Mouse (Mus musculus) intestine, embryonic 14.5 days (tissue): ENCODE measurements around the gene Hck. TPM values are rescaled to one million over a fixed set of nuclear protein-coding genes. Genes with fewer than 3 reads are reported as not detected.

ENCODE experiments used
- ATAC-seq: fragments of 200-750 bp; cut with Nextera tagmentation; replicated peaks from 2 replicates; pipeline ENCODE4 v1.8.0; 2017; ENCODE audit warnings: low read depth, moderate number of reproducible peaks, moderate TSS enrichment, moderate library complexity; ENCODE audit not compliant: low FRiP score, low TSS enrichment
- DNase-seq: peaks from one replicate; pipeline ENCODE4 v3.0.0-alpha.2; 2018; ENCODE audit warnings: low spot score
- H3K27ac ChIP-seq: fragments of 300-500 bp; sonication (generic); 2 replicates; pipeline ENCODE4 v1.5.1; 2014; ENCODE audit warnings: low read depth, mild to moderate bottlenecking, control low read depth
- H3K27me3 ChIP-seq: fragments of 300-500 bp; sonication (generic); replicated peaks from 2 replicates; pipeline ENCODE4 v1.6.1; 2014; ENCODE audit warnings: low read length, control low read depth; ENCODE audit not compliant: control insufficient read depth, insufficient read depth
- H3K36me3 ChIP-seq: fragments of 300-500 bp; sonication (generic); 2 replicates; pipeline ENCODE4 v1.6.1; 2014; ENCODE audit warnings: low read length, control low read depth; ENCODE audit not compliant: control insufficient read depth, insufficient read depth
- H3K4me1 ChIP-seq: fragments of 300-500 bp; sonication (generic); replicated peaks from 2 replicates; pipeline ENCODE4 v1.6.1; 2014; ENCODE audit warnings: low read length, control low read depth, mixed read lengths; ENCODE audit not compliant: control insufficient read depth, insufficient read depth
- H3K4me2 ChIP-seq: fragments of 300-500 bp; sonication (generic); 2 replicates; pipeline ENCODE4 v1.6.1; 2014; ENCODE audit warnings: low read length
- H3K4me3 ChIP-seq: fragments of 300-500 bp; sonication (generic); 2 replicates; pipeline ENCODE4 v1.5.1; 2014; ENCODE audit warnings: low read depth, low read length, control low read depth, mixed read lengths
- H3K9ac ChIP-seq: fragments of 300-500 bp; sonication (generic); 2 replicates; pipeline ENCODE4 v1.6.1; 2014; ENCODE audit warnings: mild to moderate bottlenecking, low read length
- H3K9me3 ChIP-seq: fragments of 300-500 bp; sonication (generic); 2 replicates; pipeline ENCODE4 v1.6.1; 2016; ENCODE audit warnings: low read length, control low read depth; ENCODE audit not compliant: control insufficient read depth
- WGBS: fragments of 180-500 bp; shearing (Covaris S2); extraction: QIAGEN DNeasy Blood & Tissue Kit; methylation state at CpG from one replicate; pipeline ENCODE4 v1.1.7; 2014; 5-methylcytosine and 5-hydroxymethylcytosine counted together
- polyA plus RNA-seq: library from polyadenylated mRNA; unstranded; fragments of >200 nt; fragmentation: Nextera tagmentation; extraction: Ambion mirVana; gene quantifications from 2 replicates; pipeline ENCODE4 v1.2.1, GENCODE M21; 2014

Hck gene
- polyA plus RNA-seq, 1 experiment from 2014 or later, result 4.5 TPM

GRCm38 (mm10) chr2:153071491-153072184, 36.6 kb upstream of the Hck start:
- WGBS, result 8% methylated on average over 58 of the region's 67 CpGs
- ATAC-seq, result no peak
- peak overlapping the region; percentile 21 for H3K4me3 ChIP-seq

GRCm38 (mm10) chr2:153074651-153075050, 33.6 kb upstream of the Hck start:
- DNase-seq, result no peak
- Histone ChIP-seq H3K4me2 (no peak overlapping the region), H3K4me3 (no peak overlapping the region), H3K4me1 (0 out of 2 replicates have a peak, but pooled peaks cover 3% of the 10 kb centered on the region), H3K36me3 (no peaks in the 10 kb centered on the region), H3K9me3 (no peaks in the 10 kb centered on the region), H3K27ac (no peak overlapping the region), H3K27me3 (peaks cover 47% of the 10 kb centered on the region), H3K9ac (no peak overlapping the region)
- 78% methylated on average over 10 of the region's 10 CpGs for WGBS
- no peak for ATAC-seq

More at GRCm38 (mm10) chr2:153071491-153072184, 36.6 kb upstream of the Hck start:
- no peaks in the 10 kb centered on the region for H3K36me3 ChIP-seq
- H3K9ac ChIP-seq, result peak overlapping the region; percentile 13; the same call in 1 of the 2 replicates
- DNase-seq, result no peak
- no peaks in the 10 kb centered on the region for H3K9me3 ChIP-seq
- H3K4me1 ChIP-seq, result 0 out of 2 replicates have a peak, but pooled peaks cover 3% of the 10 kb centered on the region
- peaks cover 68% of the 10 kb centered on the region for H3K27me3 ChIP-seq
- H3K27ac ChIP-seq, result no peak overlapping the region
- H3K4me2 ChIP-seq, result peak overlapping the region; percentile 46

GRCm38 (mm10) chr2:153075961-153076360, 32.3 kb upstream of the Hck start:
- Histone ChIP-seq H3K4me2 (no peak overlapping the region), H3K4me3 (no peak overlapping the region), H3K27ac (no peak overlapping the region), H3K9me3 (no peaks in the 10 kb centered on the region), H3K36me3 (no peaks in the 10 kb centered on the region), H3K27me3 (peaks cover 33% of the 10 kb centered on the region), H3K9ac (no peak overlapping the region), H3K4me1 (0 out of 2 replicates have a peak, but pooled peaks cover 3% of the 10 kb centered on the region)
- ATAC-seq, result no peak
- no peak for DNase-seq
- WGBS, result 48% methylated on average over 2 of the region's 2 CpGs

- no peak overlapping the region for H3K27ac ChIP-seq
- DNase-seq (peak; percentile 98), ATAC-seq (0 out of 2 replicates have a peak, but pooled peaks have one; percentile 29)
- no peaks in the 10 kb centered on the region for H3K4me1 ChIP-seq
- 38% methylated on average over 32 of the region's 32 CpGs for WGBS
- H3K36me3 ChIP-seq, result no peaks in the 10 kb centered on the region
- no peak overlapping the region for H3K4me2 ChIP-seq
- H3K27me3 ChIP-seq, result no peaks in the 10 kb centered on the region
- no peak overlapping the region for H3K9ac ChIP-seq
- H3K9me3 ChIP-seq, result no peaks in the 10 kb centered on the region
- no peak overlapping the region for H3K4me3 ChIP-seq
These were observed 27.3 kb upstream of the Hck start for GRCm38 (mm10) chr2:153080841-153081523.

- Histone ChIP-seq H3K36me3 (no peaks in the 10 kb centered on the region), H3K4me1 (no peaks in the 10 kb centered on the region), H3K9ac (no peak overlapping the region), H3K4me3 (no peak overlapping the region), H3K27ac (no peak overlapping the region), H3K27me3 (no peaks in the 10 kb centered on the region), H3K9me3 (no peaks in the 10 kb centered on the region), H3K4me2 (no peak overlapping the region)
- DNase-seq (no peak), ATAC-seq (no peak)
- WGBS, result 72% methylated on average over 6 of the region's 6 CpGs
These were observed 26.4 kb upstream of the Hck start for GRCm38 (mm10) chr2:153081866-153082265.

GRCm38 (mm10) chr2:153083275-153083674, 25.0 kb upstream of the Hck start:
- Histone ChIP-seq H3K36me3 (no peaks in the 10 kb centered on the region), H3K9me3 (no peaks in the 10 kb centered on the region), H3K27me3 (no peaks in the 10 kb centered on the region), H3K4me1 (no peaks in the 10 kb centered on the region), H3K4me3 (no peak overlapping the region), H3K9ac (no peak overlapping the region), H3K27ac (no peak overlapping the region), H3K4me2 (no peak overlapping the region)
- DNase-seq (no peak), ATAC-seq (no peak)
- 82% methylated on average over 8 of the region's 8 CpGs for WGBS

- H3K9me3 ChIP-seq, result no peaks in the 10 kb centered on the region
These were observed 24.4 kb upstream of the Hck start for GRCm38 (mm10) chr2:153083824-153084223.

GRCm38 (mm10) chr2:153084261-153084976, 23.8 kb upstream of the Hck start:
- H3K27me3 ChIP-seq, result no peaks in the 10 kb centered on the region
- no peak overlapping the region for H3K4me3 ChIP-seq
- no peak for DNase-seq
- no peak overlapping the region for H3K4me2 ChIP-seq
- WGBS, result 65% methylated on average over 7 of the region's 7 CpGs
- no peaks in the 10 kb centered on the region for H3K4me1 ChIP-seq
- ATAC-seq, result no peak
- H3K36me3 ChIP-seq, result no peaks in the 10 kb centered on the region
- H3K9me3 ChIP-seq, result no peaks in the 10 kb centered on the region
- H3K27ac ChIP-seq, result no peak overlapping the region; the same call in 1 of the 2 replicates
- no peak overlapping the region for H3K9ac ChIP-seq

More at GRCm38 (mm10) chr2:153083824-153084223, 24.4 kb upstream of the Hck start:
- H3K4me3 ChIP-seq, result no peak overlapping the region
- 82% methylated on average over 4 of the region's 4 CpGs for WGBS
- H3K4me2 ChIP-seq, result no peak overlapping the region
- no peak overlapping the region for H3K9ac ChIP-seq
- no peaks in the 10 kb centered on the region for H3K4me1 ChIP-seq
- H3K27me3 ChIP-seq, result no peaks in the 10 kb centered on the region
- H3K27ac ChIP-seq, result no peak overlapping the region; the same call in 1 of the 2 replicates
- ATAC-seq (no peak), DNase-seq (no peak)
- no peaks in the 10 kb centered on the region for H3K36me3 ChIP-seq
